Mouse (Mus musculus): ENCODE measurements at regions not wholly inside any gene's neighbourhood (a gene's known extent, or its start where the extent isn't known, plus 50 kb on each side); places are given as distances from the start of the nearest gene placed in this dataset.

DNA sequence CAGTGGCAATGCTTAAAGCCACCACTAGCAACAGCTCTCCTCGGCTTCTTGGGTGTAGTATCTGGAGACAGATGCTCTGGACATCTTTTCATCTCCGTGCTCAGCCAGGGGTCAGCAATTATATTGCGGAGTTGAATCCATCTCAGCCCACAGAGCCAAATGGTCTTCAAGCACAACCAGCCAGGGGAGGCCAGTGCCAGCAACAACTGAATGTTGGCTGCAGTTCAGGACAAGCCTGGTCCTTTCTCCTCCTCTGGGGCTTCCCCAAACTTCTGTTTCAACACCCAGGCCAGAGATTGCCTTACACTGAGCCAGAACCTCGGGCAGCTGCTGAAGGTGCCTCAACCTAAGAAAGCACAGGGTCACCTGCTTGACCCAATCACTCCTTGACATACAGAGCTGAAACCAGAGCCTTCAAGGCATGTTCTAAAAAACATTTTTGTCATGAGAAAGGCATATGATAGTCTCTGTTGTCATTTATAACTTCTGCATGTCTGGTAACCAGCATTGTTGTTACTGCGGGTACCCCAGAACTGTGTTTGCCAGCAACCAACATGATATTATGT, 169.9 kb upstream of the Lef1 start:
- DNase-seq (ENCODE audit: low spot score) = no peak

DNA sequence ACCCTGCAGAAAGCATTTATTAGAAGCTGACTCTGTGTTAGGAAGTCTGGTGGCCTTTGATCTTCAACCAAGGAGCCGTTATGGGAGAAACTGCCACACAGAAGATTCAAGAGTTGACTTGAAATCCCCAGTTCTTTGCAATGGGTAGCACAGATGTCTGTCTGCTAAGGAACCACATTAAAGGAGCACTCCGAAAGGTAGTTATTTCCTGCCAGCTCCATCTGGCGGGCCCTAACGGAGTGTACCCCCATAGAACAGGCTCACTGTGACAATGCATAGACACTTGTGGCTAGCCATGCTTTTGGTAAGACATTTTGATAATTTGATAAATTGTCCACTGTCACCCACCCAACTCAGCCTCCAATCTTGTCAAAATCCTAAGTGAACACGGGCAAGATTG, 173.3 kb upstream of the Lef1 start:
- no peak for DNase-seq (ENCODE audit: low spot score)

- no peak for DNase-seq (ENCODE audit: low spot score)
These were observed 173.9 kb upstream of the Lef1 start for GRCm38 (mm10) chr3:130936336-130936735.

DNA sequence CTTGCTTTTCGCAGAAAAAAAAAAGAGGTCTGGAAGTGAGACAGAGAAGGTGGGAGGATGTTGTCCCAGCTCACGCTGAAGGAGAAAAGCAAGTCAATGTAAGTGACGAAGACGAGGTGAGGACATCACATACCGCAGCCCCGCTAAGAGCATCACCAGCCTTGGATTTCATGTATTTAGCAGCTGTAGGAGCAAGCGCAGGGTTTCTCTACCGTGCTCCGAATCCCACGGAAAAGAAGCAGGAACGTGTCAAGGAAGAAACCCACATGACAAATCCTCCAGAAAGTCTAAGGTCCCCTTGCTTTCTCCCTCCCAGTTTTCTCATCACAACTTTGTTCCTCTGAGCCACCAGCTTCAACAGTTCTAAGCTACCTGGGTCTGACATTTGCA, 174.3 kb upstream of the Lef1 start:
- DNase-seq (ENCODE audit: low spot score) = no peak

DNA sequence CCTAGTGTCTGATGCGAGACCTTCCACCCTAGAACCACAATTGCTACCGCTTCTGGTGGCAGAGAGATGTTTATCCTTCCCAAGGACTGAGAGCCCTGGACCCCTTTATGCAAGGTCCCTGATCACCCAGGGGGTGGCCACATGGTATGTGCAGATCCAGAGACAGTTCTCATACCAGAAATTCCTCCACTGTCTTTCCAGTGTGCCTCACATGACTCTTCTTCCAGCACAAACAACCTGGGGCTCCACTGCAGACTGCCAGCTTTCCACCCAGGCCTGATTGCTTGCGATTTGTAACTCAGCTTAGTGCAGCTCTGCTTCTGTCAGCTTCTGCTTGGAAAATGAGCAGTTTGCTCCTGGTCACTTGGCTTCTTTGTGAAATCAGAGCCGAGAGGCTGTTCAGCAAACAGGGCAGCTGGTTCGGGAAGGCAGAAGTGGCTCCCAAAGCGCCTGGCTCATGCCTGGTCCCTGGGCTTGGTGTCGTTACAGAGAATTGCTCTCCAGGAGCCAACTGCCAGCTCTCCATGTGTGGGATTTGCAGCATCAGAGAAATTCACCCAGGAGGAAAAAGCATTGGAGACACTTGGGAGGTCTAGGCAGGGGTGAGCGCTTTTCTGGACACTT, 174.9 kb upstream of the Lef1 start:
- DNase-seq (ENCODE audit: low spot score) = no peak

GRCm38 (mm10) chr3:130932723-130933122, 177.5 kb upstream of the Lef1 start:
- DNase-seq (ENCODE audit: low spot score) = no peak

GRCm38 (mm10) chr3:130932226-130932625, 178.0 kb upstream of the Lef1 start:
- DNase-seq (ENCODE audit: low spot score) = no peak

DNA sequence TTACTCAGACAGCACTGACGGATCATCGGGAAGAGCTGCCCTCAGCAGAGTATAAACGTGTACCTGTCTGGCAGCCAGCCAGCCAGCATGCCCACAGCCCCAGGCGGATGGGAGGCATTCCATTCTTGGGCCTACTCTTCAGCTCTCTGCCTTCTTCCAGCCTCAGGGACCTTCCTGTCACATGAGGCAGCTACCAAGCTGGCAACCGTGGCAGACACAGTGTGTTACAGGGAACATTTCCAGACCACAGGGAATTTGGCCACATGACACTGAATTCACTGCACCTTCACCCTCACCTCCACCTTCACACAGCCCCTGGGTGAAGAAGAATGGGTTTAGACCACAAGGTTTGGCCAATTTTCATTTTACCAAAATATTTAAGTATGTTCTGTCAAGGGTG, 185.3 kb upstream of the Lef1 start:
- no peak for DNase-seq (ENCODE audit: low spot score)

GRCm38 (mm10) chr3:130923615-130923958, 186.7 kb upstream of the Lef1 start:
- no peak for DNase-seq (ENCODE audit: low spot score)

- DNase-seq (ENCODE audit: low spot score) = no peak
These were observed 187.3 kb upstream of the Lef1 start for GRCm38 (mm10) chr3:130922812-130923614.

- DNase-seq (ENCODE audit: low spot score) = no peak
These were observed 188.5 kb upstream of the Lef1 start for GRCm38 (mm10) chr3:130921621-130922245.

DNA sequence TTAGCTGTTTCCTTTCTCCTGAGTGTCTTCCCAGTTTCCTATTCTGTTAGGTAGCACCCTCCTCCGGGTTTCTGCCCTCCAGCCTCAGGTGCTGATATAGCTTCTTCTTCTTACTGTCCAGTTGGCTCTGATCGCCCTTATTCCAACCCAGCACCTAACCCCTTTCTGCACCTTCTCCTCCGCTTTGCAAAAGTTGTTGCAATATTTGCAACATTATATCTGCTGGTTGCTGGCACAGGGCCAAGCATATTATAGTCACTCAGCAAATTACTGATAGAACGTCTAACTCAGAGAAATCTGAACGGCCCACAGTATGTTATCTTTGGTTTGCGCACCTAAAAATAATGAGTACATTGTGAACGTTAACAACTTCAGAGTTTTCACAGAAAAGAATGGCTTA, 183.6 kb upstream of the Rpl34 start:
- DNase-seq (ENCODE audit: low spot score) = no peak

DNA sequence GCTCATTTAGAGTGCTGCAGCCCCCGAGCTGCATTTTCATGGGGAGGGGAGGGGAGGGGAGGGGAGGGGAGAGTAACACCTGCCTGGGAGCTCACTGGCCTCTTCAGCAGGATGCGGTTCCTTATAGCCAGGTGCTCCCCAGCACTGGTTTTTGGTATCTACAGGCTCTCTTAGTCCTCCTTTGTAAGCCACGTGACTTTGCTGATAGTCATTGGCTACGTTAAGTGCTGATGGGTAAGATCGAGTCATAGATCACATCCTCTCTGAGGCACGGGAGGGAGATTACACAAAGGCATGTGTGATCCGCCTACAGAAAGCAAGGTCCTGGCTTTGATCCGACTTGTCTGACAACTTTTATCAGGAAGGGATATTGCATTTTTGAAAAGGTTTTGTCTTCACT, 174.9 kb upstream of the Rpl34 start:
- DNase-seq (ENCODE audit: low spot score) = no peak

DNA sequence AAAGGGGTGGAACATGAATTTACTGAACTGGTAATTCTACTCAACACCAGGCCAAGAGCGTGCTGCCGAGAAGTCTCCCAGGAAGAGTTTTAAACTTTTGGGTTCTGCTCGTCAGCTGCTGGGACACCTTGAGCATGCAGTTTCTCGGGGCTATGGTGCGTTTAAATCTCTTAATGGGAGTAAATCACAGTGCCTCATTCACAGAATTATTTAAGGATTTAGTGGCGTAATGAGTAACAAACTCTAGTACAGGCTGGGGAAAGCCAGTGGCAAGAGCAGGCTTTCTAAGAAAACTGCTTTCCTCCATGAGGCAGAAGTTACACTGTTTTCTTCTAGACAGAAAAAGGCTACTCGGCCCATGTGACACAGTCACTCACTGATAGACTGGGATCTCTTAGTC, 173.1 kb upstream of the Rpl34 start:
- no peak for DNase-seq (ENCODE audit: low spot score)

DNA sequence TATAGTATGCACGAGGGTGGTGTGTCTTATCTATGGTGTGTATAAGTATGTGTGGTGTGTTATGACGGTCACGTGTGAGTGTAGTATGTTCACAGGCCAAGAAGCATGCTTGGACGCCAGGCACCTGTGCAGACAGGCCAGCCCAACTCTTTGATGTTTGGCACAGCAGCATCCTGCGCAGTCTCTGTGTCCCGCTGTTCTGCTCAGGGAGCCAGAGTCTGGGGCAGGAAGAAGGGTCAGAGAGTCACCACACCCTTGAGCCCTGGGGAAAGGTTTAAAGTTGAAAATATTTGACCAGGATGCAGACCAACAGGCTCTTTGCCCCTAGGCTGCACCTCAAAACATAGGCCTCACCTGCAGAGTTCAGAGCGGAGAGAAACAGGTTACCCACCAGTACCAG, 172.2 kb upstream of the Rpl34 start:
- no peak for DNase-seq (ENCODE audit: low spot score)

GRCm38 (mm10) chr3:130901343-130901742, 171.1 kb upstream of the Rpl34 start:
- DNase-seq (ENCODE audit: low spot score) = no peak

- DNase-seq (ENCODE audit: low spot score) = no peak
These were observed 170.6 kb upstream of the Rpl34 start for GRCm38 (mm10) chr3:130900846-130901245.

GRCm38 (mm10) chr3:130900054-130900840, 170.0 kb upstream of the Rpl34 start:
- no peak for DNase-seq (ENCODE audit: low spot score)

GRCm38 (mm10) chr3:130894168-130894814, 164.1 kb upstream of the Rpl34 start:
- DNase-seq (ENCODE audit: low spot score) = no peak

DNA sequence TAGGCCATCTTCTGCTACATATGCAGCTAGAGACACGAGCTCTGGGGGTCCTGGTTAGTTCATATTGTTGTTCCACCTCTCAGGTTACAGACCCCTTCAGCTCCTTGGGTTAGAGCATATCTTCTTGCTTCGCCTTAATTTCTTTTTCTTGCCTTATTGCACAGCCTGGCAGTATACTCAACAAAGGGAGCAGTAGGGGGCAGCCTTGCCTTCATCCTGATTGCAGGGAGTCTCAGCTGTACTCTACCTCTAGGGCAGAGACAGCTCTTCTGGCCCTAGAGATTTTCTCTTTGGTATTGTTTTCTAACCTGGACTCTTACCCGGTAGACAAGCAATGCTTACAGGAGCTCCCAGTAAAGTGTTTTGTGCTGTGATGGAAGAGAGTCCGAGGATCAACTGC, 161.1 kb upstream of the Rpl34 start:
- no peak for DNase-seq (ENCODE audit: low spot score)

GRCm38 (mm10) chr3:130888587-130888986, 158.4 kb upstream of the Rpl34 start:
- no peak for DNase-seq (ENCODE audit: low spot score)

Measured in ovary, postnatal 10 days (tissue).